Mouse (Mus musculus): ENCODE measurements around the gene Fas.

Fas gene

GRCm38 (mm10) chr19:34283614-34284013 is 6.9 kb upstream of the Fas start:
- no peak for DNase-seq (ENCODE audit: low spot score in 2 of 2)

DNA sequence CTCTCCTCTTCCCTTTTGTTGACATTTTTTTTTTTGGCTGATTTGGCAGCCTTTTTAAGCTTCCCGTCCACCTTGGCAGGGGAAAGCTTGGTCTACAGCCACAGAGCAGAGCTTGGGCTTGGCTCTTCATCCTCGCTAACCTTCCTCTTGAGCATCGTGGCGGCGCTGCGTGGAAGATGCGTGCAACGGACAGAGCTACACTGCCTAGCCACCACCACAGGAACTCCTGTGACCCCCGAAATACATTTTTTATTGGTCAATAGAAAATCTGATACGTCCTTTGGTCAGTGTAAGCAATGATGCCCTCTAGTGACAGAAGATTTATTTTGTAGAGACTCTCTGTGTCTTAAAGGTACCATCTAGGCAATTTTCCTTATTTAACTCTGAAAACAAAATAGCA is 6.1 kb upstream of the Fas start:
- no peak for DNase-seq (ENCODE audit: low spot score in 2 of 2)

GRCm38 (mm10) chr19:34284826-34285225 is 5.6 kb upstream of the Fas start:
- DNase-seq (ENCODE audit: low spot score in 2 of 2): no peak

DNA sequence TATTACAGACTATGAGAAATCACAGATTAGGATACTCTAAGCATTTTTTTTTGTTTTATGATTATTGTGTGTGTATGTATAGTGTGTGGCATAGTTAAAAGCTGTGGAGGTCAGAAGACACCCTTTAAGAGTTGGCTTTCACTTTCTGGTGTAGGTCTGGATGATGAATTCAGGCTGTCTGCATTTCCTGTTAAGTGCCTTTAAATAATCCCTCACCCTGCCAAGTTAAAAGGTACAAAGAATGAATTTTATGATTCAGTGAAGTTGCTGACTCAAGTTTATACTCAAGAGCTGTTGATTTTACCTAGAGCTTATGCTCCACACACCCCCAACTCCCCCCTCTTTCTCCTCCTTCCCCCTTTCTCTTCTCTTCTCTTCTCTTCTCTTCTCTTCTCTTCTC is 3.2 kb upstream of the Fas start:
- no peak for DNase-seq (ENCODE audit: low spot score in 2 of 2)

- no peak for DNase-seq (ENCODE audit: low spot score in 2 of 2)
Observed at GRCm38 (mm10) chr19:34287656-34288415, 2.6 kb upstream of the Fas start.

- DNase-seq (ENCODE audit: low spot score in 2 of 2): no peak
Observed at GRCm38 (mm10) chr19:34288696-34289095, 1.8 kb upstream of the Fas start.

- no peak for DNase-seq (ENCODE audit: low spot score in 2 of 2)
Observed at GRCm38 (mm10) chr19:34290872-34291341, 441 bp downstream of the Fas start.

- no peak for DNase-seq (ENCODE audit: low spot score in 2 of 2)
Observed at GRCm38 (mm10) chr19:34291379-34291778, 913 bp downstream of the Fas start.

DNA sequence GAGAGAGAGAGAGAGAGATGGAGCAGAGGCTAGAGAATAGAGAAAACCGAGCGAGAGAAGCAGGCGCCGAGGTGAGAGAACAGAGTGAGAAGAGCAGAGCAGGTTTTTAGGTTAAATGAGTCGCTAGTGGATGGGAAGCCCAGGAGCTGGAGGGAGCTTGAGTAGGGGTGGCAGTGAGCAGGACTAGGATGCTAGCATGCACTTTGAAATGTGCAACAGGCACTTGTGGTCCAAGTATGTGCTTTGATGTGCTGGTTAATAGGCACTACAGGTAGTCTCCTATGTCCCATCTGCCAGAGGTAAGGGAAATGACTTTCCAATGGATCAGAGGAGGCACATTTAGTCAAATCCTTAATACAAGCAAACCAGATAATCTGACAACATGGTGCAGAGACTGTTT is 1.5 kb downstream of the Fas start:
- no peak for DNase-seq (ENCODE audit: low spot score in 2 of 2)

DNA sequence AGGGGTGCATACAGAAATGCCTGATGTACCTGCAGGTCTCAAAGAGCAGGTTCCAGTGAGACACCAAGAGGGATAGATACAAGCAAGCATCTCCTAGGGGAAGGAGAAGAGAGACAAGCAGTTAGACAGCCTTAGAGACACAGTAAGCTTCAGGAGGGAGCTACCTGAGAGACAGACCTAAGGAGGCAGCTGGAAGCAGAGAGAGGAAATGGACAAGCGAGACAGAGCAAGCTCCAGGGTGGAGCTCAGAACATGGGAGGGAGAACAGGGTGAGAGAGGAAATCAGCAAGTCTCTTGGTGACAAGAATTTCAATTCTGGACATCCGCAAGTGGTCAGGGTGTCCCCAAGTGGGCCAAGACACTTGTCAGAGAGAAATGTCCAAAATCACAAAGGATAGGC is 2.2 kb downstream of the Fas start:
- DNase-seq (ENCODE audit: low spot score in 2 of 2): no peak

DNA sequence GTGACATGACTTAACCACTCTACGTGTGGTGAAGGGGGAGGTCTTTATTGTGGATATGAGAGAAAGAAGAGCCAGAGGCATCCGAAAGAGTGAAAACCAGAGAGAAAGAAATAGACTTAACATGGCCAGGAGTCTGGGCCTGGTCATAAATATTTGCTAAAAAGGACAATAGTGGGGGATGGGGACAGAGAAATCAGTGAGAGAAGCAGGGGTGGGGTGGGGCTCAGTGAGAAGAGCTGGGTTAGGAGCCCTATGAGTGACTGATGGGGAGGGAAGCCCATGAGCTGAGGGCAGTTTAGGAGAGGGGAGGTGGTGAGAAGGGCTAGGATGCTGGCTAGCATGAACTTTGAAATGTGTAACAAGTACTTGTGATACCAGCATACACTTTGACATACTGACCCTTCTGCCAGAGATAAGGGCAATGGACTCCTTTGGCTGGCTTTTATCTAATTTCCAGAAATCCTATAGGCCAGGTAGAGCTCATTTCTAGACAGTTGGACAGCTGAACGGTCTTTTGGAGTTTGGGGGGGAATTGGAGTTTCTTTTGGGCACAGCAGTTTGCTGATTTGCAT is 3.0 kb downstream of the Fas start:
- DNase-seq (ENCODE audit: low spot score in 2 of 2): no peak

GRCm38 (mm10) chr19:34295442-34295841 is 5.0 kb downstream of the Fas start:
- no peak for DNase-seq (ENCODE audit: low spot score in 2 of 2)

- no peak for DNase-seq (ENCODE audit: low spot score in 2 of 2)
Observed at GRCm38 (mm10) chr19:34298531-34298930, 8.1 kb downstream of the Fas start.

GRCm38 (mm10) chr19:34299229-34299628 is 8.8 kb downstream of the Fas start:
- no peak for DNase-seq (ENCODE audit: low spot score in 2 of 2)

GRCm38 (mm10) chr19:34300430-34300829 is 10.0 kb downstream of the Fas start:
- DNase-seq (ENCODE audit: low spot score in 2 of 2): no peak

DNA sequence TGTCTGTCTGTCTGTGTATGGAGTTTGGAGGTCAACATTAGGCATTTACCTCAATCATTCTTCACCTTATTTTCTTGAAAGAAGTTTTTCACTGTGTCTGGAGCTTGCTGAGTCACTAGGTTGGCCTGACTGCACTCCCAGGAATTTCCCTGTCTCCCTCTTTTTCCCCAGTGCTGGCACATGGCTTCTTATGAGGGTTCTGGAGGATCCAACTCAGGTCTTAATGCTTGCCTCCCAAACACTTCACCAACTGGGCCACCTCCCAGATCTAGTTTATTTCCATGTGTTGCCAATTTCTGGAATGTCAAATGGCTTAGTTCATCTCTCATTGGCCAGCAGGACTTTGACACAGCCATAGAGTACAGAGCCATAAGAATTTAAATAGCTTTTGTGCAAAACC is 14.5 kb downstream of the Fas start:
- DNase-seq (ENCODE audit: low spot score in 2 of 2): no peak

GRCm38 (mm10) chr19:34306794-34307193 is 16.3 kb downstream of the Fas start:
- no peak for DNase-seq (ENCODE audit: low spot score in 2 of 2)

GRCm38 (mm10) chr19:34312151-34312728 is 21.8 kb downstream of the Fas start:
- no peak for DNase-seq (ENCODE audit: low spot score in 2 of 2)

GRCm38 (mm10) chr19:34328051-34328450 is 37.6 kb downstream of the Fas start:
- no peak for DNase-seq (ENCODE audit: low spot score in 2 of 2)

- DNase-seq (ENCODE audit: low spot score in 2 of 2): peak; percentile 16 to 59
Observed at GRCm38 (mm10) chr19:34334300-34334699, 43.8 kb downstream of the Fas start.

DNA sequence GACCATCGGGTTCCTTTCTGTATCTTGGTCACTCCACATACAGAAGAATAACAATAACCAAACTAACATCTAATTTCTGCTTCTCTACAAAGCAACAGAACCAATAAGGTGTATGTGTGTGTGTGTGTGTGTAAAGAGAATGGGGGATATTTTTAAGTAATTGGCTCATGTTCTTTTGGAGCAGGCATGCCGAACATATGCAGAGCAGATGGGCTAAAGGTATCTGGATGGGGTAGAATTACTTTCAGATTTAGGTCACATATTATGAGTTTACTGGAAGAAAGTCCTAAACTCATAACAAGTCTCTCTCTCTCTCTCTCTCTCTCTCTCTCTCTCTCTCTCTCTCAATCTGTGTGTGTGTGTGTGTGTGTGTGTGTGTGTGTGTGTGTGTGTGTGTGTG is 54.2 kb downstream of the Fas start:
- no peak for DNase-seq (ENCODE audit: low spot score in 2 of 2)

GRCm38 (mm10) chr19:34345616-34346267 is 55.3 kb downstream of the Fas start:
- DNase-seq (ENCODE audit: low spot score in 2 of 2): no peak

All from natural killer cell, adult 2 months (primary cell).